Mouse (Mus musculus): ENCODE results near the gene Slc26a9. TPM values are rescaled to one million over a fixed set of nuclear protein-coding genes. Genes with fewer than 3 reads are reported as not detected.

Gene Slc26a9
- polyA plus RNA-seq, 1 experiment from 2014 or later = 15.4 TPM

DNA sequence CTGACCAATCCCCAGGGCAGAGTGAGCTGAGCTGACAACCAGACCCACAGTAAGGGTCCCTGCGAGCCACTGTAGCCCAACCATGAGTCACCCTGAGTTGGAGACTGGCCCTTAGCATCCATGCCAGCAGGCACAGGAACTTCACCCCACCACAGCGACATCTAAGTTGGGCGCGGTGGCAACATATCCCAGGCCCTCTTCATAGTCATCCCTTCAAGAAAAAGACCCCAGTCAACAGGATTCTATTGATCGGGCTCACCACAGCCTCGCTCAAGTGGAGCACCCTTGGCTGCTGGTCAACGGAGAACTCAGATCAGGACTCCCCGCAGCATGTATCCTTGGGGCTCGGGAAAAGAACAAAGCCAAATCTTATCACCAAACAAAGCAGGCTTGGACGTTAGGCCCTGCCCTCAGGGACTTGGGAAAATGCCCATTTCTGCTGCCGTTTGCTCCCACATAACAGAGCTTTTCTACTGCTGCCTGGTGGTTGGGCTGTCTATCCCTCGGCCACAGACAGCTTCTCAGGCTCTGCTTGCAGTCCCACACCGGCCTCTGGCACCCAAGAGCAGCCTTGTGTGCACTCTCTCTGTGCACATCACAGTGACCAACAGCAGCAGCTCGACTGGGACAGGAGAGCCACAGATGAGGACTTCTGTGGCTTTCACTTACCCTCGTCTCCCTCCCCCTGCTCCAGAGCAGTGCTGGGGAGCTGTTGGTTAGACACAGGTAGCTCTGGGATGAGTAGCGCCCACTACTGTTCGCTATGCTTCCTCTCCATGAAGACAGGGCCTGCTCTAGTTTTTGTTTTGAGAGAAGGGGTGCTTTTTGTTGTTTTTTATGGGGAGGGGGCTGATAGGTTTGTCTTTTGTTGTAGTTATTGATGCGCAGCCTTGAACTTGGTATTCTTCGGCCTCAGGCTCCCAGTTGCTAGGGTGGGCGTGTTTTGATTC is 29.2 kb upstream of the Slc26a9 start:
- Histone ChIP-seq H3K4me2 (replicated peaks; ENCODE audit: low read depth) (no peak overlapping the region), H3K4me1 (replicated peaks; ENCODE audit: control insufficient read depth, insufficient read depth) (no peaks in the 10 kb centered on the region), H3K9ac (ENCODE audit: low read length) (no peak overlapping the region), H3K27me3 (ENCODE audit: control insufficient read depth, insufficient read depth, low read length) (no peaks in the 10 kb centered on the region), H3K4me3 (ENCODE audit: low read depth, low read length) (no peak overlapping the region), H3K36me3 (ENCODE audit: control insufficient read depth, insufficient read depth, low read length) (no peaks in the 10 kb centered on the region), H3K27ac (replicated peaks) (no peak overlapping the region), H3K9me3 (ENCODE audit: control insufficient read depth, low read length) (no peaks in the 10 kb centered on the region)
- TF ChIP-seq EP300 (optimal IDR thresholded peaks at IDR 0.05) (no peak), CTCF (IDR thresholded peaks at IDR 0.05; ENCODE audit: low read depth) (peak; percentile 44)
- 63% methylated on average over 20 of the region's 20 CpGs for WGBS
- peak; percentile 49 for DNase-seq (ENCODE audit: low spot score)
- peak; percentile 19; the same call in 1 of the 2 replicates for ATAC-seq (ENCODE audit: low FRiP score, low TSS enrichment)

- TF ChIP-seq EP300 (optimal IDR thresholded peaks at IDR 0.05) (no peak), CTCF (IDR thresholded peaks at IDR 0.05; ENCODE audit: low read depth) (no peak)
- Histone ChIP-seq H3K4me2 (replicated peaks; ENCODE audit: low read depth) (no peak overlapping the region), H3K9ac (ENCODE audit: low read length) (no peak overlapping the region), H3K4me3 (ENCODE audit: low read depth, low read length) (no peak overlapping the region), H3K4me1 (replicated peaks; ENCODE audit: control insufficient read depth, insufficient read depth) (no peaks in the 10 kb centered on the region), H3K27ac (replicated peaks) (peak overlapping the region; percentile 8; the same call in 1 of the 2 replicates), H3K27me3 (ENCODE audit: control insufficient read depth, insufficient read depth, low read length) (no peaks in the 10 kb centered on the region), H3K9me3 (ENCODE audit: control insufficient read depth, low read length) (no peaks in the 10 kb centered on the region), H3K36me3 (ENCODE audit: control insufficient read depth, insufficient read depth, low read length) (no peaks in the 10 kb centered on the region)
- no peak for DNase-seq (ENCODE audit: low spot score)
- 68% methylated on average over 16 of the region's 16 CpGs for WGBS
- peak; percentile 58 for ATAC-seq (ENCODE audit: low FRiP score, low TSS enrichment)
Measured at GRCm38 (mm10) chr1:131718952-131719694, 24.7 kb upstream of the Slc26a9 start.

GRCm38 (mm10) chr1:131721989-131722388 is 21.8 kb upstream of the Slc26a9 start:
- Histone ChIP-seq H3K9ac (ENCODE audit: low read length) (no peak overlapping the region), H3K4me2 (replicated peaks; ENCODE audit: low read depth) (no peak overlapping the region), H3K27ac (replicated peaks) (no peak overlapping the region), H3K4me3 (ENCODE audit: low read depth, low read length) (no peak overlapping the region), H3K9me3 (ENCODE audit: control insufficient read depth, low read length) (no peaks in the 10 kb centered on the region), H3K4me1 (replicated peaks; ENCODE audit: control insufficient read depth, insufficient read depth) (no peaks in the 10 kb centered on the region), H3K36me3 (ENCODE audit: control insufficient read depth, insufficient read depth, low read length) (no peaks in the 10 kb centered on the region), H3K27me3 (ENCODE audit: control insufficient read depth, insufficient read depth, low read length) (no peaks in the 10 kb centered on the region)
- 51% methylated on average over 3 of the region's 3 CpGs for WGBS
- DNase-seq (ENCODE audit: low spot score) (no peak), ATAC-seq (ENCODE audit: low FRiP score, low TSS enrichment) (no peak)
- TF ChIP-seq CTCF (IDR thresholded peaks at IDR 0.05; ENCODE audit: low read depth) = no peak
- TF ChIP-seq EP300 (optimal IDR thresholded peaks at IDR 0.05) = no peak

DNA sequence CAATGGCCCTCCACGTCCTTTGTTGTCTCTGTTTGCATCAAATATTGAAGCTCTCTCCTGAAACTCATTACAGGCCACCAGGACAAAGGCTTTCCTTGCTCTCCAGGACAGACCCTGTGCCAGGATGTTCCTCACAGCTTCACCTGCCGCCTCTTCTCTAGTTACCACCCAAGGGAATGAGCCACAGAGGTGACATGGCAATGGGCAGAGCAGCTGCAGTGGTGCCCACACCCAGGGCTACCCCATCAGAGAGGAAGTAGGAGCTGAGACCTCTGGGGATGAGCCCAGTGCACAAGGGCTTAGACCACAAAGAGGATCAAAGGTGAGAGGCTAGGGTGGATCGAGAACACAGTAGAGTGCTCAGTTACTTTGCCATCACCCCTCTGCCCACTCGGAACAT is 20.3 kb upstream of the Slc26a9 start:
- H3K36me3 ChIP-seq (ENCODE audit: control insufficient read depth, insufficient read depth, low read length) = no peaks in the 10 kb centered on the region
- TF ChIP-seq CTCF (IDR thresholded peaks at IDR 0.05; ENCODE audit: low read depth) (no peak), EP300 (optimal IDR thresholded peaks at IDR 0.05) (no peak)
- no peak overlapping the region for H3K4me2 ChIP-seq (replicated peaks; ENCODE audit: low read depth)
- 72% methylated on average over 4 of the region's 4 CpGs for WGBS
- no peak for DNase-seq (ENCODE audit: low spot score)
- ATAC-seq (ENCODE audit: low FRiP score, low TSS enrichment) = no peak
- no peak overlapping the region for H3K9ac ChIP-seq (ENCODE audit: low read length)
- no peaks in the 10 kb centered on the region for H3K9me3 ChIP-seq (ENCODE audit: control insufficient read depth, low read length)
- no peak overlapping the region for H3K27ac ChIP-seq (replicated peaks)
- H3K4me1 ChIP-seq (replicated peaks; ENCODE audit: control insufficient read depth, insufficient read depth) = no peaks in the 10 kb centered on the region
- H3K4me3 ChIP-seq (ENCODE audit: low read depth, low read length) = no peak overlapping the region
- H3K27me3 ChIP-seq (ENCODE audit: control insufficient read depth, insufficient read depth, low read length) = no peaks in the 10 kb centered on the region

DNA sequence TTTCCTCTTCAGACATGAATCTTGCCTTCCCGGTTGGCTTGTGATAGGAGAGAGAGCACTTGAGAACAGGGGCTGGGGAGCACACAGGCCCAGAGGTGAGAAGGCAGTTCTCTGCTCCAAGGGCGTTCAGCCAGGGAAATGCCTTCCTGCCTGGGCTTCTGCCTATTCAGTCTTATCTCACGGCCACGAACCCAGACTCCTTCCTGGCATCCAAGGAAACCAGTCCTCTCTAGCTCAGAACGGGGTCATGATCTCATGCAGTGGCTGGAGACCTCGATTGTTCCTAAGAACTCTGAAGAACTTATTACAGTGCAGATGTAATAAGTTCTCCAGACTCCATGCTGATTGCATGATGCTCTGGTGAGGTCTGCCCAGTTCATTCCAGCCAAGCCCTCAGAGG is 17.2 kb upstream of the Slc26a9 start:
- Histone ChIP-seq H3K27ac (replicated peaks) (no peak overlapping the region), H3K4me3 (ENCODE audit: low read depth, low read length) (no peak overlapping the region), H3K4me2 (replicated peaks; ENCODE audit: low read depth) (no peak overlapping the region), H3K9ac (ENCODE audit: low read length) (no peak overlapping the region), H3K36me3 (ENCODE audit: control insufficient read depth, insufficient read depth, low read length) (no peaks in the 10 kb centered on the region), H3K4me1 (replicated peaks; ENCODE audit: control insufficient read depth, insufficient read depth) (no peaks in the 10 kb centered on the region), H3K27me3 (ENCODE audit: control insufficient read depth, insufficient read depth, low read length) (no peaks in the 10 kb centered on the region), H3K9me3 (ENCODE audit: control insufficient read depth, low read length) (no peaks in the 10 kb centered on the region)
- no peak for ATAC-seq (ENCODE audit: low FRiP score, low TSS enrichment)
- 65% methylated on average over 6 of the region's 6 CpGs for WGBS
- DNase-seq (ENCODE audit: low spot score) = no peak
- TF ChIP-seq CTCF (IDR thresholded peaks at IDR 0.05; ENCODE audit: low read depth) = no peak
- no peak for TF ChIP-seq EP300 (optimal IDR thresholded peaks at IDR 0.05)
